Mouse (Mus musculus): ENCODE data around the gene Ptrhd1. TPM values are rescaled to one million over a fixed set of nuclear protein-coding genes. Genes with fewer than 3 reads are reported as not detected.

Ptrhd1 gene
- total RNA-seq (2023) = 3.8 and 4.7 TPM in 2 replicates

GRCm38 (mm10) chr12:4233572-4234508 is at the start of gene Ptrhd1, which contains the start of gene Cenpo:
Ptrhd1 (plus strand) TSS chr12:4234027.
Cenpo (minus strand) TSS chr12:4234294.

Other genes with a start within 250 kb of the Ptrhd1 start
- not detected in 2 replicates for gene Efr3b, start 195.1 kb upstream of the Ptrhd1 start, total RNA-seq (2023)
- gene Dnajc27, start 151.4 kb upstream of the Ptrhd1 start, total RNA-seq (2023) = 2.3 and 2.7 TPM in 2 replicates
- 0.91 and 1.7 TPM in 2 replicates for gene Adcy3, start 100.9 kb upstream of the Ptrhd1 start, total RNA-seq (2023)
- gene Cenpo, start 267 bp downstream of the Ptrhd1 start, total RNA-seq (2023) = 15.0 and 15.8 TPM in 2 replicates
- gene Ncoa1, start 243.2 kb downstream of the Ptrhd1 start, total RNA-seq (2023) = 46.0 and 69.5 TPM in 2 replicates

Measured in neutrophil, adult 65 days (primary cell).